Mouse (Mus musculus) intestine, postnatal 0 days (tissue): ENCODE measurements around the gene Gm13693. TPM values are rescaled to one million over a fixed set of nuclear protein-coding genes. Genes with fewer than 3 reads are reported as not detected.
"Not testable (repeated sequence)": the region's sequence is repeated elsewhere in the genome, so short reads cannot be mapped to it uniquely, and the experiment has no call there.

Source experiments
- ATAC-seq: fragments of 200-750 bp; cut with Nextera tagmentation; 2 replicates; pipeline ENCODE4 v1.8.0; 2017; ENCODE audit warnings: mild to moderate bottlenecking, moderate TSS enrichment, moderate library complexity
- H3K27ac ChIP-seq: fragments of 300-500 bp; sonication (generic); 2 replicates; pipeline ENCODE4 v1.5.1; 2014; ENCODE audit warnings: mild to moderate bottlenecking, low read depth, low read length, moderate library complexity
- H3K27me3 ChIP-seq: fragments of 300-500 bp; sonication (generic); replicated peaks from 2 replicates; pipeline ENCODE4 v1.6.1; 2014; ENCODE audit warnings: low read length, mixed read lengths; ENCODE audit not compliant: control insufficient read depth, insufficient read depth
- H3K36me3 ChIP-seq: fragments of 300-500 bp; sonication (generic); 2 replicates; pipeline ENCODE4 v1.6.1; 2014; ENCODE audit warnings: mild to moderate bottlenecking, moderate library complexity; ENCODE audit not compliant: control insufficient read depth, insufficient read depth
- H3K4me1 ChIP-seq: fragments of 300-500 bp; sonication (generic); replicated peaks from 2 replicates; pipeline ENCODE4 v1.6.1; 2014; ENCODE audit warnings: antibody characterized with exemption, low read length, mixed read lengths; ENCODE audit not compliant: control insufficient read depth, insufficient read depth
- H3K4me2 ChIP-seq: fragments of 300-500 bp; sonication (generic); replicated peaks from 2 replicates; pipeline ENCODE4 v1.6.1; 2014; ENCODE audit warnings: low read depth, mild to moderate bottlenecking, moderate library complexity
- H3K4me3 ChIP-seq: fragments of 300-500 bp; sonication (generic); 2 replicates; pipeline ENCODE4 v1.5.1; 2014; ENCODE audit warnings: low read depth, low read length
- H3K9ac ChIP-seq: fragments of 300-500 bp; sonication (generic); 2 replicates; pipeline ENCODE4 v1.6.1; 2014; ENCODE audit warnings: mild to moderate bottlenecking, low read depth, low read length
- H3K9me3 ChIP-seq: fragments of 300-500 bp; sonication (generic); 2 replicates; pipeline ENCODE4 v1.6.1; 2016; ENCODE audit warnings: mixed run types; ENCODE audit not compliant: control insufficient read depth
- CTCF ChIP-seq: sonication (generic); IDR thresholded peaks from 2 replicates; pipeline ENCODE4 v1.5.1; 2016; ENCODE audit warnings: low read depth, mild to moderate bottlenecking, control low read depth, antibody characterized with exemption, moderate library complexity
- WGBS: fragments of 180-500 bp; shearing (Covaris S2); extraction: QIAGEN DNeasy Blood & Tissue Kit; methylation state at CpG from one replicate; pipeline ENCODE4 v1.1.7; 2014; 5-methylcytosine and 5-hydroxymethylcytosine counted together
- polyA plus RNA-seq: library from polyadenylated mRNA; unstranded; fragments of >200 nt; fragmentation: Nextera tagmentation; extraction: Ambion mirVana; gene quantifications from 2 replicates; pipeline ENCODE4 v1.2.1, GENCODE M21; 2015

The Gm13693 gene
- polyA plus RNA-seq, 1 experiment from 2014 or later, result not detected

DNA sequence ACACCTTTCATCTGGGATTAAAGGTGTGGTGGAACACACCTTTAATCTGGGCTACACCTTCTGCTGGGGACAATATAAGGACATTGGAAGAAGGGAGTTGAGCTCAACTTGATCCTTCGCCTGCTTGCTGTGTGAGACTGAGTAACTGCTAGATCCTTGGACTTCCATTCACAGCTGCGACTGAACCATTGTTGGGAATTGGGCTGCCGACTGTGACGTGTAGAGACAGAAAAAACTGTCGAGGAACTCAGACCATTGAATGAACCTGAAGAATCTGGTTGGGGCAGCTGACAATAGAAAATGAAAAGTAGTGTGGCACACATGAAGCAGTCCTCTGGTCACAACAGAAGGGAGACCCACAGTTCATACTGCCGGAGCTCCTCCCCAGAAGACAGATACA lies 23.1 kb downstream of the Gm13693 start, which contains the start of gene Gm13697:
Gm13697 (plus strand) TSS at position 301 of the 400 bp plus-strand sequence.
- not testable (repeated sequence) for H3K4me1 ChIP-seq, H3K4me3 ChIP-seq, H3K9me3 ChIP-seq, H3K9ac ChIP-seq, ATAC-seq, H3K27ac ChIP-seq, H3K36me3 ChIP-seq, H3K4me2 ChIP-seq, H3K27me3 ChIP-seq
- WGBS, result no CpG with 5 or more reads among the region's 6 CpGs

- not testable (repeated sequence) for H3K27me3 ChIP-seq, H3K36me3 ChIP-seq, H3K9ac ChIP-seq, H3K4me1 ChIP-seq, H3K27ac ChIP-seq, H3K4me2 ChIP-seq, H3K9me3 ChIP-seq, H3K4me3 ChIP-seq, ATAC-seq
- WGBS, result no CpG with 5 or more reads among the region's 6 CpGs
Measured at GRCm38 (mm10) chr2:83990253-83990652, 28.9 kb downstream of the Gm13693 start, which contains the start of gene Gm13691. Gm13691 (plus strand) TSS chr2:83990553.

DNA sequence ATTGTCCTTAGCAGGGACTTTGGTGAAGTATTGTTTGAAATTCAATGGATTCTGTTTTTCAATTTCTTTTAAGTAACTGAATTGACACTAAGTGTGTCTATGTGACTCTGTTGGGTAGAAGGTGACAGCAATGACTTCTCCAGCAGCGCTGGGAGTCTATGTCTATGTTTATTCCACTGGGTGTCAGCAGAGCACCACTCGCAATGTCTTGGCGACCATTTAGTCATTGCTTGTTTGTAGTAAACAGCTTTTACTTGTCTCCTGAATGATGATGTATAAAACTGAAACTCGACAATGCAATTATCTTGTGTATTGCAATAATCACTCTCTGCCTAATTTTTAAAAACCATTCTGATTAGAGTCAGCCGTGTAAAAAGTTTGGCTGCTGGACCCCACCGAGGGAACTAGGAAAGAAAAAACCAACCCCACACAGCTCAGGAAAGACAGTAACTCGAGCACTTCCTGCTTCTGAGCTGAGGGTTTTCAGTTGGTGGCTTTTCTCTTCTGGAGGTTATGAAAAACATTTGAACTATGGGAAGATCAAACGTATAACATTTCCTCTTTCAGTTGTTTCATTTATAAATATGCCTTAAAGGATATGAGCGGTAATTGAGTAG lies 32.4 kb downstream of the Gm13693 start:
- H3K27me3 ChIP-seq, H3K4me1 ChIP-seq, H3K9me3 ChIP-seq, H3K9ac ChIP-seq, H3K36me3 ChIP-seq, H3K4me3 ChIP-seq, ATAC-seq, H3K27ac ChIP-seq, H3K4me2 ChIP-seq: not testable (repeated sequence)
- WGBS, result 46% methylated on average over 7 of the region's 9 CpGs

DNA sequence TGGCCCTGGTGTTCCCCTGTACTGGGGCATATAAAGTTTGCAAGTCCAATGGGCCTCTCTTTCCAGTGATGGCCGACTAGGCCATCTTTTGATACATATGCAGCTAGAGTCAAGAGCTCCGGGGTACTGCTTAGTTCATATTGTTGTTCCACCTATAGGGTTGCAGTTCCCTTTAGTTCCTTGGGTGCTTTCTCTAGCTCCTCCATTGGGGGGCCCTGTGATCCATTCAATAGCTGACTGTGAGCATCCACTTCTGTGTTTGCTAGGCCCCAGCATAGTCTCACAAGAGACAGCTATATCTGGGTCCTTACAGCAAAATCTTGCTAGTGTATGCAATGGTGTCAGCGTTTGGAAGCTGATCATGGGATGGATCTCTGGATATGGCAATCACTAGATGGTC lies 33.2 kb downstream of the Gm13693 start:
- not testable (repeated sequence) for H3K36me3 ChIP-seq, H3K27ac ChIP-seq, H3K27me3 ChIP-seq, H3K9me3 ChIP-seq, H3K4me2 ChIP-seq, H3K9ac ChIP-seq, H3K4me1 ChIP-seq, H3K4me3 ChIP-seq, ATAC-seq
- WGBS, result no CpG with 5 or more reads among the region's 3 CpGs

DNA sequence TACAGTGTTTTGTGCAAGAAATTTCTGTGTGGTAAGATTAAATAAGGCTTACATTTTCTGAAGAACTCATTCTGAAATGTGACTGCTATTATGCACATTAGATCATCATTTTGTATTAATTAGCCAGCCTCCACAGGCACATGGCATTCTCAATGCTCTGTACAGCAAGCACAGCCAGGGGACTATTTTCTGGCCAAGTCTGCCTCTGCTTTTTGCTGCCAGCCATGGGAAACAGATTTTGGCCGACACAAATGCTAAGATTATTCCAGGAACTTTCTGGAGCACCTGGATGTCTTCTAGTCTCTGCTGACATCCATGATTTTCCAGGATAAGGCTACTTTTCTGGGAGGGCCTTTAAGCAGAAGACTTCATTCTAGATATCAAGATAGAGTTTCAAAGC lies 47.6 kb downstream of the Gm13693 start:
- no peaks in the 10 kb centered on the region for H3K9me3 ChIP-seq
- no peak overlapping the region for H3K9ac ChIP-seq
- H3K4me1 ChIP-seq, result no peaks in the 10 kb centered on the region
- no peak for ATAC-seq
- H3K4me2 ChIP-seq, result no peak overlapping the region
- H3K27ac ChIP-seq, result no peak overlapping the region
- 69% methylated on average over 1 of the region's 1 CpGs for WGBS
- no peaks in the 10 kb centered on the region for H3K36me3 ChIP-seq
- no peak for TF ChIP-seq CTCF
- no peak overlapping the region for H3K4me3 ChIP-seq
- H3K27me3 ChIP-seq, result no peaks in the 10 kb centered on the region

DNA sequence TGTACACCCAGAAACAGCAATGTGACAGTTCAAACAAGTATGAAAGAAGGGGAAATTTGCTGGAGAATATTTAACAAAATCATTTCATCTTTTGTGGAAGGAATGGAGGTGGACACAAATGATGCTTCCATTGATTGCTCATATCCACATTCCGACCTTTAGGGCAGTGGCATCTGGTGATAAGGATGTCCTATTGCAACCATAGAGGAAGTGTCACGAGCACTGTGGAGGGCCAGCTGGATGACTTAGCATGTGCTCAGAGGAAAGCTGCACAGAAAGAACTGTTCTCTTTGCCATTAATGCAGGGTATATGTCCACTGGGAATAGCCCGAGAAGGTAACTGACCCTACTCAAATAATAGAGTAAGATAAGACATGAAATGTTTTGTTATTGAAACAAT lies 48.5 kb downstream of the Gm13693 start:
- whole genome bisulfite sequencing, result 61% methylated on average over 3 of the region's 3 CpGs
- no peak overlapping the region for H3K27ac ChIP-seq
- no peak overlapping the region for H3K4me3 ChIP-seq
- no peak overlapping the region for H3K4me2 ChIP-seq
- no peaks in the 10 kb centered on the region for H3K9me3 ChIP-seq
- TF ChIP-seq CTCF, result no peak
- H3K9ac ChIP-seq, result no peak overlapping the region
- no peaks in the 10 kb centered on the region for H3K27me3 ChIP-seq
- H3K4me1 ChIP-seq, result no peaks in the 10 kb centered on the region
- no peaks in the 10 kb centered on the region for H3K36me3 ChIP-seq
- no peak for ATAC-seq

Other genes with a start within 250 kb of the Gm13693 start
- gene Itgav, start 237.1 kb upstream of the Gm13693 start, polyA plus RNA-seq, result 86.6 and 95.0 TPM in 2 replicates
- 3.6 and 4.2 TPM in 2 replicates for gene Fam171b, start 148.9 kb upstream of the Gm13693 start, polyA plus RNA-seq
- not detected in 2 replicates for gene Zswim2, start 20.3 kb upstream of the Gm13693 start, polyA plus RNA-seq
- not detected in 2 replicates for gene Gm13698, start 5.8 kb upstream of the Gm13693 start, polyA plus RNA-seq
- gene Gm13695, start 5.8 kb downstream of the Gm13693 start, polyA plus RNA-seq, result not detected in 2 replicates
- not detected in 2 replicates for gene Gm13696, start 11.6 kb downstream of the Gm13693 start, polyA plus RNA-seq
- gene Gm13694, start 17.4 kb downstream of the Gm13693 start, polyA plus RNA-seq, result not detected in 2 replicates
- gene Gm13697, start 23.2 kb downstream of the Gm13693 start, polyA plus RNA-seq, result not detected in 2 replicates
- gene Gm13691, start 29.1 kb downstream of the Gm13693 start, polyA plus RNA-seq, result not detected in 2 replicates